Mouse (Mus musculus) liver, adult 2 months (tissue): ENCODE data around the gene Hibch.

Experiments
- CTCF ChIP-seq: fragments of 200-500 bp; IDR thresholded peaks from 2 replicates; pipeline ENCODE4 v1.5.1; 2011; ENCODE audit warnings: low read depth, low read length, control low read depth
- POLR2A ChIP-seq: fragments of 200-500 bp; IDR thresholded peaks from 2 replicates; pipeline ENCODE4 v1.6.1; 2011; ENCODE audit warnings: low read length, control low read depth; ENCODE audit not compliant: insufficient read depth; ENCODE audit errors: extremely low read depth

DNA sequence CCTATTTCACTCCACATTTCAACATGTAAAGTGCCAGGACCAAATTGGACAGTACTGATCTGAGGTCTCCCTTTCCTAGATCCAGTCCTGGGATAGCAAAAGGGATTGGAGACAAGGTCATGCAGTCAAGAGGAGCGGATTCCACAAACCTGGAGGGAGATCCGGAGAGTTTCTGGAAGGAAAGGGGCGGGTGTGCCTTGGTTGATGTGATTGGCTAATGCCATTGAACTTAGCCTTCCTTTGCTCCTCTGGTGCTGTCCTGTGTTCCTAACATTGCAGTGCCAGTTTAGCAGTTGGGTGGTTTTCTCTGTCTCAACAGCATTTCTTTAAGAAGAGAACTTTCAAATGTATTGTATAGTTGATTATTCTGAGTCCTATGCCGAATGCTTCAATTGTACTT, 1.8 kb downstream of the Hibch start:
- no peak for TF ChIP-seq CTCF
- no peak for TF ChIP-seq POLR2A
